8 mouse cellular contexts compared by ENCODE assay signal in genomic region chr9:77918211-77918610, GRCm38 (mm10). TPM values are rescaled to one million over a fixed set of nuclear protein-coding genes. Genes with fewer than 3 reads are reported as not detected.
A peak's percentile ranks its signal among the peaks of the same experiment; 100 is the strongest.
DNase-seq lines count a peak whose midpoint lies in the region; ATAC-seq and TF ChIP-seq lines count a peak whose summit lies in the region.

No protein-coding gene starts in this region.

- H3K27me3 ChIP-seq in heart, adult 2 months (ENCODE audit: control insufficient read depth, insufficient read depth, low read length), result no peaks in the 10 kb centered on the region
- no peaks in the 10 kb centered on the region for H3K27me3 ChIP-seq in G1E (ENCODE audit: insufficient read depth, low read length)
- no peaks in the 10 kb centered on the region for H3K27me3 ChIP-seq in hindbrain, embryonic 12.5 days
- no peaks in the 10 kb centered on the region for H3K27me3 ChIP-seq in midbrain, embryonic 11.5 days (ENCODE audit: control insufficient read depth, insufficient read depth, low read length)

- TF ChIP-seq POLR2A in heart, adult 2 months (IDR thresholded peaks at IDR 0.05; ENCODE audit: insufficient read depth, low read depth, low read length), result no peak

- no peak for ATAC-seq in G1E (ENCODE audit: extremely low read depth, insufficient number of reproducible peaks, low FRiP score, poor library complexity, severe bottlenecking)
- no peak for ATAC-seq in hindbrain, embryonic 12.5 days (ENCODE audit: low FRiP score)
- no peak for ATAC-seq in midbrain, embryonic 11.5 days (ENCODE audit: low FRiP score)

- WGBS in heart, adult 2 months, result 13% methylated on average over 10 of the region's 10 CpGs
- WGBS in hindbrain, embryonic 12.5 days, result 27% methylated on average over 10 of the region's 10 CpGs
- WGBS in midbrain, embryonic 11.5 days, result 27% methylated on average over 10 of the region's 10 CpGs

- H3K79me2 ChIP-seq in heart, adult 2 months (replicated peaks; ENCODE audit: control insufficient read depth, insufficient read depth, low read length), result peaks cover 3% of the 10 kb centered on the region; the same call in 1 of the 2 replicates

- no peak for TF ChIP-seq CTCF in heart, adult 2 months (IDR thresholded peaks at IDR 0.05)
- no peak for TF ChIP-seq CTCF in G1E (IDR thresholded peaks at IDR 0.05; ENCODE audit: low read depth, low read length)

- no peaks in the 10 kb centered on the region for H3K9me3 ChIP-seq in G1E (replicated peaks)
- H3K9me3 ChIP-seq in hindbrain, embryonic 12.5 days (replicated peaks), result no peaks in the 10 kb centered on the region
- no peaks in the 10 kb centered on the region for H3K9me3 ChIP-seq in midbrain, embryonic 11.5 days (ENCODE audit: control insufficient read depth, low read length)

- peak overlapping the region; percentile 84 for H3K4me3 ChIP-seq in heart, adult 2 months
- peak overlapping the region; percentile 98 for H3K4me3 ChIP-seq in G1E (ENCODE audit: low read depth, low read length)
- peak overlapping the region; percentile 89 for H3K4me3 ChIP-seq in hindbrain, embryonic 12.5 days
- peak overlapping the region; percentile 63 for H3K4me3 ChIP-seq in midbrain, embryonic 11.5 days (ENCODE audit: low read depth, low read length)

- peaks cover 3% of the 10 kb centered on the region; the same call in 1 of the 2 replicates for H3K36me3 ChIP-seq in heart, adult 2 months (ENCODE audit: control insufficient read depth, insufficient read depth, low read length)
- peaks cover 44% of the 10 kb centered on the region for H3K36me3 ChIP-seq in G1E (replicated peaks)
- no peaks in the 10 kb centered on the region for H3K36me3 ChIP-seq in hindbrain, embryonic 12.5 days
- H3K36me3 ChIP-seq in midbrain, embryonic 11.5 days (ENCODE audit: control insufficient read depth, insufficient read depth, low read length), result no peaks in the 10 kb centered on the region

- H3K9ac ChIP-seq in heart, adult 2 months (ENCODE audit: low read depth, low read length), result peak overlapping the region; percentile 88
- H3K9ac ChIP-seq in hindbrain, embryonic 12.5 days, result peak overlapping the region; percentile 81
- peak overlapping the region; percentile 85 for H3K9ac ChIP-seq in midbrain, embryonic 11.5 days (ENCODE audit: low read length)

- H3K27ac ChIP-seq in heart, adult 2 months, result peak overlapping the region; percentile 93
- H3K27ac ChIP-seq in hindbrain, embryonic 12.5 days, result no peak overlapping the region; the same call in 1 of the 2 replicates
- H3K27ac ChIP-seq in midbrain, embryonic 11.5 days (ENCODE audit: low read depth, low read length), result no peak overlapping the region

- TF ChIP-seq EP300 in heart, adult 2 months (IDR thresholded peaks at IDR 0.05; ENCODE audit: insufficient read depth, low read depth, low read length), result no peak

- DNase-seq in heart, adult 2 months, result no peak
- DNase-seq in heart, postnatal 36 days, result no peak
- peak; percentile 43 for DNase-seq in G1E (ENCODE audit: low spot score)
- DNase-seq in midbrain, embryonic 11.5 days (ENCODE audit: low spot score, missing footprints), result no peak
- no peak for DNase-seq in embryo, embryonic 11 days
- no peak for DNase-seq in layer of hippocampus, adult 18-20 months (ENCODE audit: low spot score in 2 of 2)
- no peak for DNase-seq in layer of hippocampus, postnatal 14 days (ENCODE audit: low spot score in 2 of 2)

- H3K4me1 ChIP-seq in heart, adult 2 months (ENCODE audit: control insufficient read depth, insufficient read depth, low read length), result peaks cover 10% of the 10 kb centered on the region
- peaks cover 68% of the 10 kb centered on the region for H3K4me1 ChIP-seq in G1E (ENCODE audit: insufficient read depth, low read depth, low read length)
- H3K4me1 ChIP-seq in hindbrain, embryonic 12.5 days, result peaks cover 29% of the 10 kb centered on the region
- peaks cover 6% of the 10 kb centered on the region; the same call in 1 of the 2 replicates for H3K4me1 ChIP-seq in midbrain, embryonic 11.5 days (ENCODE audit: control insufficient read depth, insufficient read depth, low read length)

- H3K4me2 ChIP-seq in hindbrain, embryonic 12.5 days (replicated peaks), result peak overlapping the region; percentile 73
- peak overlapping the region; percentile 63 for H3K4me2 ChIP-seq in midbrain, embryonic 11.5 days

- intact Hi-C loops in heart, adult 2 months (cut with DNase I), result loop anchor here (10.0 kb wide), 1 partner anchor 257 kb away; no protein-coding TSS in a partner anchor
- intact Hi-C loops in heart, postnatal 36 days (cut with DNase I), result loop anchor here (2.0 to 10.0 kb wide), 2 partner anchors 83 to 257 kb away; no protein-coding TSS in a partner anchor

RNA-seq across cellular contexts. Expression of gene Elovl5, which starts 1.0 kb away (rescaled TPM):
- 10 to 100 TPM; 34.0 to 37.5 TPM for total RNA-seq in heart, adult 2 months (2021)
- polyA plus RNA-seq in heart, adult 2 months (2012; rRNA removed), result 35.9 and 50.2 TPM in 2 replicates
- 10 to 100 TPM; 28.8 to 35.2 TPM for total RNA-seq in heart, postnatal 36 days (2021)
- total RNA-seq in G1E (2014; fragmentation: Nextera tagmentation), result 80.4 and 81.5 TPM in 2 replicates
- total RNA-seq in G1E (2017), result 94.5 and 99.9 TPM in 2 replicates
- polyA plus RNA-seq in G1E (2012), result 6.3 and 11.7 TPM in 2 replicates
- 68.6 and 69.3 TPM in 2 replicates for polyA plus RNA-seq in hindbrain, embryonic 12.5 days (2016; fragmentation: Nextera tagmentation; extraction: Ambion mirVana)
- polyA plus RNA-seq in midbrain, embryonic 11.5 days (2014; fragmentation: Nextera tagmentation; extraction: Ambion mirVana), result 98.2 and 105 TPM in 2 replicates
- total RNA-seq in layer of hippocampus, adult 18-20 months (2021), result 10 to 100 TPM; 70.4 to 73.1 TPM
- total RNA-seq in layer of hippocampus, postnatal 14 days (2021), result 10 to 100 TPM; 89.1 to 89.5 TPM
